Mouse (Mus musculus) heart, embryonic 12.5 days (tissue): Measurements from ENCODE around the gene Acsm5. TPM values are rescaled to one million over a fixed set of nuclear protein-coding genes. Genes with fewer than 3 reads are reported as not detected.
"Not testable (repeated sequence)": the region's sequence is repeated elsewhere in the genome, so short reads cannot be mapped to it uniquely, and the experiment has no call there.

ENCODE experiments used
- ATAC-seq: fragments of 200-750 bp; cut with Nextera tagmentation; 2 replicates; pipeline ENCODE4 v1.8.0; 2017; ENCODE audit warnings: moderate TSS enrichment, moderate library complexity; ENCODE audit not compliant: insufficient number of reproducible peaks, low FRiP score
- H3K27ac ChIP-seq: fragments of 300-500 bp; sonication (generic); 2 replicates; pipeline ENCODE4 v1.5.1; 2016; ENCODE audit warnings: mild to moderate bottlenecking, moderate library complexity; ENCODE audit not compliant: poor library complexity, severe bottlenecking
- H3K27me3 ChIP-seq: fragments of 300-500 bp; sonication (generic); replicated peaks from 2 replicates; pipeline ENCODE4 v1.6.1; 2016; ENCODE audit warnings: mild to moderate bottlenecking, moderate library complexity
- H3K36me3 ChIP-seq: fragments of 300-500 bp; sonication (generic); 2 replicates; pipeline ENCODE4 v1.6.1; 2016; ENCODE audit warnings: mild to moderate bottlenecking, moderate library complexity
- H3K4me1 ChIP-seq: fragments of 300-500 bp; sonication (generic); replicated peaks from 2 replicates; pipeline ENCODE4 v1.6.1; 2016; ENCODE audit warnings: mild to moderate bottlenecking
- H3K4me2 ChIP-seq: fragments of 300-500 bp; sonication (generic); 2 replicates; pipeline ENCODE4 v1.6.1; 2016; ENCODE audit warnings: mild to moderate bottlenecking, moderate library complexity
- H3K4me3 ChIP-seq: fragments of 300-500 bp; sonication (generic); 2 replicates; pipeline ENCODE4 v1.5.1; 2016; ENCODE audit warnings: mild to moderate bottlenecking
- H3K9ac ChIP-seq: fragments of 300-500 bp; sonication (generic); 2 replicates; pipeline ENCODE4 v1.6.1; 2016; ENCODE audit warnings: mild to moderate bottlenecking, moderate library complexity
- H3K9me3 ChIP-seq: fragments of 300-500 bp; sonication (generic); replicated peaks from 2 replicates; pipeline ENCODE4 v1.6.1; 2016; ENCODE audit warnings: mild to moderate bottlenecking, moderate library complexity
- WGBS: fragments of 180-500 bp; shearing (Covaris S2); methylation state at CpG from one replicate; pipeline ENCODE4 v1.1.7; 2016; 5-methylcytosine and 5-hydroxymethylcytosine counted together
- polyA plus RNA-seq: library from polyadenylated mRNA; unstranded; fragments of >200 nt; fragmentation: Nextera tagmentation; extraction: Ambion mirVana; gene quantifications from 2 replicates; pipeline ENCODE4 v1.2.1, GENCODE M21; 2016

Acsm5 gene
- polyA plus RNA-seq, 1 experiment from 2014 or later: not detected

- no peak overlapping the region for H3K27ac ChIP-seq
- no peak overlapping the region for H3K4me3 ChIP-seq
- no peak overlapping the region for H3K4me2 ChIP-seq
- H3K9me3 ChIP-seq: no peaks in the 10 kb centered on the region
- H3K36me3 ChIP-seq: no peaks in the 10 kb centered on the region
- H3K27me3 ChIP-seq: no peaks in the 10 kb centered on the region
- no peak for ATAC-seq
- no peak overlapping the region for H3K9ac ChIP-seq
- H3K4me1 ChIP-seq: no peaks in the 10 kb centered on the region
- WGBS: 73% methylated on average over 3 of the region's 3 CpGs
These were observed 31.4 kb downstream of the Acsm5 start for GRCm38 (mm10) chr7:119550471-119551222.

GRCm38 (mm10) chr7:119554040-119554439, 34.8 kb downstream of the Acsm5 start, which contains the start of gene Acsm2:
Gene Acsm2, plus strand, starts transcription at chr7:119554340.
- Histone ChIP-seq H3K36me3 (no peaks in the 10 kb centered on the region), H3K9me3 (no peaks in the 10 kb centered on the region), H3K4me3 (no peak within 1 kb of the TSS), H3K27me3 (no peaks in the 10 kb centered on the region), H3K4me2 (no peak within 1 kb of the TSS), H3K27ac (no peak within 1 kb of the TSS), H3K4me1 (no peaks in the 10 kb centered on the region), H3K9ac (no peak within 1 kb of the TSS)
- WGBS: 70% methylated on average over 1 of the region's 1 CpGs
- no peak for ATAC-seq

- no peaks in the 10 kb centered on the region for H3K9me3 ChIP-seq
- no peak overlapping the region for H3K9ac ChIP-seq
- H3K36me3 ChIP-seq: no peaks in the 10 kb centered on the region
- WGBS: 77% methylated on average over 3 of the region's 3 CpGs
- H3K27ac ChIP-seq: no peak overlapping the region
- no peaks in the 10 kb centered on the region for H3K4me1 ChIP-seq
- no peak overlapping the region for H3K4me3 ChIP-seq
- no peak overlapping the region for H3K4me2 ChIP-seq
- no peak for ATAC-seq
- no peaks in the 10 kb centered on the region for H3K27me3 ChIP-seq
These were observed 40.7 kb downstream of the Acsm5 start for GRCm38 (mm10) chr7:119559789-119560451.

- no peak overlapping the region for H3K27ac ChIP-seq
- H3K27me3 ChIP-seq: no peaks in the 10 kb centered on the region
- no peaks in the 10 kb centered on the region for H3K4me1 ChIP-seq
- H3K4me3 ChIP-seq: no peak overlapping the region
- H3K9me3 ChIP-seq: no peaks in the 10 kb centered on the region
- no peak for ATAC-seq
- H3K9ac ChIP-seq: no peak overlapping the region
- 79% methylated on average over 3 of the region's 3 CpGs for WGBS
- no peak overlapping the region for H3K4me2 ChIP-seq
- H3K36me3 ChIP-seq: no peaks in the 10 kb centered on the region
These were observed 41.2 kb downstream of the Acsm5 start for GRCm38 (mm10) chr7:119560452-119560835.

- Histone ChIP-seq H3K27me3 (no peaks in the 10 kb centered on the region), H3K9me3 (no peaks in the 10 kb centered on the region), H3K27ac (no peak overlapping the region), H3K4me3 (no peak overlapping the region), H3K4me1 (no peaks in the 10 kb centered on the region), H3K9ac (no peak overlapping the region), H3K4me2 (no peak overlapping the region), H3K36me3 (no peaks in the 10 kb centered on the region)
- 49% methylated on average over 4 of the region's 4 CpGs for WGBS
- ATAC-seq: no peak
These were observed 42.2 kb downstream of the Acsm5 start for GRCm38 (mm10) chr7:119561441-119561840.

- H3K9ac ChIP-seq, H3K4me1 ChIP-seq, H3K36me3 ChIP-seq, ATAC-seq, H3K27me3 ChIP-seq, H3K9me3 ChIP-seq, H3K27ac ChIP-seq, H3K4me3 ChIP-seq, H3K4me2 ChIP-seq: not testable (repeated sequence)
- WGBS: 78% methylated on average over 2 of the region's 2 CpGs
These were observed 43.2 kb downstream of the Acsm5 start for GRCm38 (mm10) chr7:119562476-119562875.

GRCm38 (mm10) chr7:119594530-119595107, 75.4 kb downstream of the Acsm5 start:
- H3K27me3 ChIP-seq: no peaks in the 10 kb centered on the region
- no peaks in the 10 kb centered on the region for H3K36me3 ChIP-seq
- no peak for ATAC-seq

More at GRCm38 (mm10) chr7:119594530-119595107, 75.4 kb downstream of the Acsm5 start:
- Histone ChIP-seq H3K27ac (no peak overlapping the region), H3K9me3 (no peaks in the 10 kb centered on the region), H3K4me2 (no peak overlapping the region), H3K9ac (no peak overlapping the region), H3K4me1 (no peaks in the 10 kb centered on the region), H3K4me3 (no peak overlapping the region)
- 82% methylated on average over 3 of the region's 3 CpGs for WGBS

Other genes starting within 250 kb of the Acsm5 start
- gene Gp2, start 60.2 kb upstream of the Acsm5 start, polyA plus RNA-seq: not detected in 2 replicates
- not detected in 2 replicates for gene Umod, start 40.2 kb upstream of the Acsm5 start, polyA plus RNA-seq
- not detected in 2 replicates for gene Pdilt, start 4.0 kb downstream of the Acsm5 start, polyA plus RNA-seq
- not detected in 2 replicates for gene Acsm2, start 34.9 kb downstream of the Acsm5 start, polyA plus RNA-seq
- not detected in 2 replicates for gene Acsm1, start 87.6 kb downstream of the Acsm5 start, polyA plus RNA-seq
- not detected in 2 replicates for gene Acsm4, start 170.6 kb downstream of the Acsm5 start, polyA plus RNA-seq
- 58.4 and 59.6 TPM in 2 replicates for gene Thumpd1, start 201.3 kb downstream of the Acsm5 start, polyA plus RNA-seq
- 0.14 and 0.52 TPM in 2 replicates for gene Acsm3, start 241.5 kb downstream of the Acsm5 start, polyA plus RNA-seq